Mouse (Mus musculus) liver, embryonic 13.5 days (tissue): ENCODE results near the gene Paqr5. TPM values are rescaled to one million over a fixed set of nuclear protein-coding genes. Genes with fewer than 3 reads are reported as not detected.

Experiments used
- ATAC-seq: fragments of 200-750 bp; cut with Nextera tagmentation; 2 replicates; pipeline ENCODE4 v1.8.0; 2017; ENCODE audit warnings: low read depth, mild to moderate bottlenecking, moderate number of reproducible peaks, moderate library complexity
- DNase-seq: peaks from one replicate; pipeline ENCODE4 v3.0.0; 2022
- H3K27ac ChIP-seq: fragments of 300-500 bp; sonication (generic); 2 replicates; pipeline ENCODE4 v1.5.1; 2015; ENCODE audit warnings: moderate library complexity, mild to moderate bottlenecking, inconsistent platforms
- H3K27me3 ChIP-seq: fragments of 300-500 bp; sonication (generic); 2 replicates; pipeline ENCODE4 v1.6.1; 2015; ENCODE audit warnings: mild to moderate bottlenecking, inconsistent platforms
- H3K36me3 ChIP-seq: fragments of 300-500 bp; sonication (generic); 2 replicates; pipeline ENCODE4 v1.6.1; 2015; ENCODE audit warnings: mild to moderate bottlenecking, inconsistent platforms
- H3K4me1 ChIP-seq: fragments of 300-500 bp; sonication (generic); replicated peaks from 2 replicates; pipeline ENCODE4 v1.6.1; 2015; ENCODE audit warnings: inconsistent platforms
- H3K4me2 ChIP-seq: fragments of 300-500 bp; sonication (generic); 2 replicates; pipeline ENCODE4 v1.6.1; 2015; ENCODE audit warnings: inconsistent platforms, mild to moderate bottlenecking, moderate library complexity
- H3K4me3 ChIP-seq: fragments of 300-500 bp; sonication (generic); replicated peaks from 2 replicates; pipeline ENCODE4 v1.5.1; 2015; ENCODE audit warnings: mild to moderate bottlenecking, inconsistent platforms
- H3K9ac ChIP-seq: fragments of 300-500 bp; sonication (generic); 2 replicates; pipeline ENCODE4 v1.6.1; 2015; ENCODE audit warnings: mild to moderate bottlenecking, inconsistent platforms
- H3K9me3 ChIP-seq: fragments of 300-500 bp; sonication (generic); replicated peaks from 2 replicates; pipeline ENCODE4 v1.6.1; 2016; ENCODE audit warnings: inconsistent platforms
- WGBS: fragments of 180-500 bp; shearing (Covaris S2); methylation state at CpG from one replicate; pipeline ENCODE4 v1.1.7; 2015; ENCODE audit not compliant: insufficient replicate concordance; 5-methylcytosine and 5-hydroxymethylcytosine counted together
- polyA plus RNA-seq: library from polyadenylated mRNA; unstranded; fragments of >200 nt; fragmentation: Nextera tagmentation; extraction: Ambion mirVana; gene quantifications from 2 replicates; pipeline ENCODE4 v1.2.1, GENCODE M21; 2015

Paqr5 gene
- polyA plus RNA-seq, 1 experiment from 2014 or later = 0.05 TPM

DNA sequence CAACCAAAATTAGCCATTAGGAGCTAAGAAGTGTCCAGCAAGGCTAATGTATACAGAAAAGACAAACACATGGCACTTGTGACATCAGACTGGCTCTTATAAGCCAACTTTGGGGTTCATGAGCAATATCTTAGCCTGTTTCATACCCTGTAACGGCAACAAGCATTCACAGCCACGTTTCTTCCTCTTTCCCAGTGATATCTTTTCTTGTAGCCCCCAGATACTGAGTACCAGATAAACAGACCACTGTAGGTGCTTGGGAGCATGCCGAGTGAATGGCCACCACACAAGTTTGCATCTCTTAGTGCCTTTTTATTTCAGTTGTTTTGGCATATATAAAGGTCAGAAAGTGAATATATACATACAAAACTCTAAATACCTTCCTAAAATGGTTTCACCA lies 109.7 kb downstream of the Paqr5 start:
- DNase-seq (no peak), ATAC-seq (no peak)

DNA sequence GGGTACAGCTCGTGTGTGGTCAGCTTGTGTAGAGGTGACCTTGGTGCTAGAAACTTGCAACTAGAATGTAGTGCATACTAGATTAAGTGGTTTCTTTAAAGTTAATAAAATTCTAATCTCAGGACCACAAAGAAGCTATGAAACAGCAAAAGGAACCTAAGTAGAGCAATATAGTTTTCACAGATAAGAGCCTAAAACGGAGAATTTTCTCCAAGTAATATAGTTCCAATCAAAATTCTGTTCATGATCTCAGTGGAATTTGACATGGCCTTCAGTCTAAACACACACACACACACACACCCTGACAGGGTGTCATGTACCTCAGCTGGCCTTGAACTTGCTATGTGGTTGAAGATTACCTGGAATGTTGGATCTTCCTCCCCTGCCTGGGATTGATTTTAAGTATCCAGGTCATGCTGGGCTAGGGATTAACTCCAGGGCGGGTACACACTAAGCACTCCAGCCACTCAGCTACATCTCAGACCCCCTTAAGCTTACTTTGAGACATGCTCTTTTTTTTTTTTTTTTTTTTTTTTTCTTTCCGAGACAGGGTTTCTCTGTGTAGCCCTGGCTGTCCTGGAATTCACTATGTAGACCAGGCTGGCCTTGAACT lies 111.2 kb downstream of the Paqr5 start:
- Histone ChIP-seq H3K4me3 (peak overlapping the region; percentile 85), H3K27ac (peak overlapping the region; percentile 96), H3K36me3 (peaks cover 76% of the 10 kb centered on the region), H3K4me2 (peak overlapping the region; percentile 90), H3K9me3 (no peaks in the 10 kb centered on the region), H3K4me1 (peaks cover 66% of the 10 kb centered on the region), H3K27me3 (no peaks in the 10 kb centered on the region), H3K9ac (peak overlapping the region; percentile 74)
- 44% methylated on average over 4 of the region's 4 CpGs for WGBS
- ATAC-seq (no peak), DNase-seq (no peak)

More for the DNA sequence above, 109.7 kb downstream of the Paqr5 start:
- no peak overlapping the region for H3K4me3 ChIP-seq
- H3K36me3 ChIP-seq = peaks cover 79% of the 10 kb centered on the region
- no peaks in the 10 kb centered on the region for H3K9me3 ChIP-seq
- H3K4me2 ChIP-seq = no peak overlapping the region
- H3K9ac ChIP-seq = no peak overlapping the region
- H3K27me3 ChIP-seq = no peaks in the 10 kb centered on the region
- no peak overlapping the region for H3K27ac ChIP-seq
- peaks cover 66% of the 10 kb centered on the region for H3K4me1 ChIP-seq
- 25% methylated on average over 3 of the region's 3 CpGs for WGBS

DNA sequence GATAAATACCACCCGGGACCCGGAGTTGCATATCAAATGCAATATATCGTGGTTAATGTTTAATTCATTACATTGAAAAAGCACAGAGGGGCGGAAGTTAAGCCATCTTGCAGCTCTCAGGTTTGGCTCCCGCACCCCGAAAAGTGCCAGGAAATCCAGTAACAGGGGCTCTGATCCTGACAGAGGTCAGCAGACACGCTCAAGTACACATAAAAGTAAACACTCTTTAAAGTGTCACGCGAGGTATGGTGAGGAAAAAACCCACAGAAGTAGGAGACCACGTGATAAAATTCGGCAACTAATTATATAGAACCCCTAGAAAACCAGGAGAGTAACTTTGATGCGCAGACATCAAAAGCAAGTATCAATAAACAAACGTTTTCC lies 111.7 kb downstream of the Paqr5 start:
- no peak for DNase-seq
- H3K9ac ChIP-seq = peak overlapping the region; percentile 74
- H3K27ac ChIP-seq = peak overlapping the region; percentile 96
- H3K4me2 ChIP-seq = peak overlapping the region; percentile 90
- H3K9me3 ChIP-seq = no peaks in the 10 kb centered on the region
- H3K4me3 ChIP-seq = peak overlapping the region; percentile 85
- H3K4me1 ChIP-seq = peaks cover 64% of the 10 kb centered on the region
- 3% methylated on average over 13 of the region's 13 CpGs for WGBS
- no peaks in the 10 kb centered on the region for H3K27me3 ChIP-seq
- H3K36me3 ChIP-seq = peaks cover 70% of the 10 kb centered on the region
- no peak for ATAC-seq

DNA sequence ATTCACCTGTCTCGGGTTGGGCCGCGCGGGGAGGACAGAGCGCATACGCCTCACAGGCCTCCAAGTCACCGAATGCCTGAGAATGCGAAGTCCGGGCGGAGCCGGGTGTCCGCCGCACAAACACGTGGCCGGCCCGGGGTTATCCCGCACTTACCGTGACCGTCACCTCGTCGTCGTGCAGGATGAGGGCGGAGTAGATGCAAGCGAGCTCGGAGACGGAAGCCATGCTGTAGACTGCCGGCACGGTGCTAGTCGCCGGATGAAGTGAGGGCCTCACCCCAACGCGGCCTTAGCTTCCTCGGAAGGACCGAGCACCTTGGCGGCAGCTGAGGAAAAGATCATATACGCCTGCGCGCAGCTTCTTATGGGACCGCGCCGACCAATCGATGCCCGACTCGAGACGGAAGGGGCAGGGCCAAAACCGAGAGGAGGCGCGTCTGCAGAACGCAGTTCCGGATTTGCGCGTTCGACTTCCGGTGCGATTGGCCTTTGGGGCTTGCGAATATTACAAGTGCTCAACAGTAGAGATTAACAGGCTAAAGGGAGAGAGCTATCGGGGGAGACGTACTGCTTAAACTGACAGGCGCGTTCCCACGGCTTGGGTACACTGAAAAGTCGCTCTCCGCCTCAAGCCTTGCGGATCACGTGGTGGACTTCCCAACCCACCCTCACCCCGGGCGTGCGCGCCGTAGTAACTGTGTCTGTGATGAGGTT lies 112.3 kb downstream of the Paqr5 start, which contains the start of gene Rplp1:
Rplp1 (minus strand) TSS at position 340 of the 714 bp plus-strand sequence.
- WGBS = under 1% methylated on average over 68 of the region's 70 CpGs
- ATAC-seq = peak; percentile 88
- peaks cover 64% of the 10 kb centered on the region for H3K36me3 ChIP-seq

DNA sequence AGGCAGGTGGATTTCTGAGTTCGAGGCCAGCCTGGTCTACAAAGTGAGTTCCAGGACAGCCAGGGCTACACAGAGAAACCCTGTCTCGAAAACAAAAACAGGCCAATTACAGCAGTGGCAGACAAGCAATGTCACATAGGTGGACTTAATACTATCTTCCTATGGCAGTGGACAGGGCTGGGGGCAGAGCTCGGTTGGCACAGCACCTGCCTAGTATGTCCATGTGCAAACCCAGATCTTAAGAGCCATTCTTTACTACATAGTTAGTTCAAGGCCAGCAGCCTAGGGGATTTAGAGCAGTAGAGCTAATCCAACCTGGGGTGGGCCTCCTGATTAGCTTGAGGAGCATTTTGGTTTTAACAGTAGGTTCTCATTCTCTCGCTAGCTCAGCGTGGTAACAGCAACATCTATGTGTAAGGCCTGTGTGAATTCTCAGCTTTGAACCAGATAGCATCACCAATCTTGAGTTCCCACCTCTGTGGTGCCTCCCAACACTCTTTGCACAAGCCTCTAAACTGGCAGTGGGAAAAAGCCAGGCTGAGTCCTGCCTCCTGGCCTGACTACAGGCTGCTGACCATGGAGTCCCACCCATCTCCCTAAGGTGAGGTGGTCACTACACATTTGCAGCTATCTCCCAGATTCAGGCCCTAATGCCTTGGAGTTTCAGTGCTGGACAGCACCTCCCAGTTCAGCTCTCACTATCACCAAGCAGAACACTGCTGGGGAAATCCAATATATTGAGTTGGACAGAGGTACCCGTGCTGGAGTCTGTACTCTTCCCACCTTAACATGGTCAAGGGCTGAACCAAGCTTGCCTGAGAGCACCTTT lies 115.1 kb downstream of the Paqr5 start:
- Histone ChIP-seq H3K4me2 (peak overlapping the region; percentile 90), H3K27ac (peak overlapping the region; percentile 96), H3K27me3 (no peaks in the 10 kb centered on the region), H3K9me3 (no peaks in the 10 kb centered on the region), H3K9ac (peak overlapping the region; percentile 94), H3K4me3 (peak overlapping the region; percentile 85), H3K36me3 (peaks cover 37% of the 10 kb centered on the region), H3K4me1 (peaks cover 68% of the 10 kb centered on the region)
- DNase-seq (no peak), ATAC-seq (peak; percentile 3; the same call in 1 of the 2 replicates)
- 34% methylated on average over 6 of the region's 6 CpGs for WGBS

More for the DNA sequence above, 112.3 kb downstream of the Paqr5 start, which contains the start of gene Rplp1:
- no peaks in the 10 kb centered on the region for H3K9me3 ChIP-seq
- no peaks in the 10 kb centered on the region for H3K27me3 ChIP-seq
- DNase-seq = peak; percentile 92
- peak within 1 kb of the TSS; percentile 94 for H3K9ac ChIP-seq
- H3K4me2 ChIP-seq = peak within 1 kb of the TSS; percentile 90
- H3K4me3 ChIP-seq = peak within 1 kb of the TSS; percentile 85
- peaks cover 62% of the 10 kb centered on the region for H3K4me1 ChIP-seq
- peak within 1 kb of the TSS; percentile 96 for H3K27ac ChIP-seq

DNA sequence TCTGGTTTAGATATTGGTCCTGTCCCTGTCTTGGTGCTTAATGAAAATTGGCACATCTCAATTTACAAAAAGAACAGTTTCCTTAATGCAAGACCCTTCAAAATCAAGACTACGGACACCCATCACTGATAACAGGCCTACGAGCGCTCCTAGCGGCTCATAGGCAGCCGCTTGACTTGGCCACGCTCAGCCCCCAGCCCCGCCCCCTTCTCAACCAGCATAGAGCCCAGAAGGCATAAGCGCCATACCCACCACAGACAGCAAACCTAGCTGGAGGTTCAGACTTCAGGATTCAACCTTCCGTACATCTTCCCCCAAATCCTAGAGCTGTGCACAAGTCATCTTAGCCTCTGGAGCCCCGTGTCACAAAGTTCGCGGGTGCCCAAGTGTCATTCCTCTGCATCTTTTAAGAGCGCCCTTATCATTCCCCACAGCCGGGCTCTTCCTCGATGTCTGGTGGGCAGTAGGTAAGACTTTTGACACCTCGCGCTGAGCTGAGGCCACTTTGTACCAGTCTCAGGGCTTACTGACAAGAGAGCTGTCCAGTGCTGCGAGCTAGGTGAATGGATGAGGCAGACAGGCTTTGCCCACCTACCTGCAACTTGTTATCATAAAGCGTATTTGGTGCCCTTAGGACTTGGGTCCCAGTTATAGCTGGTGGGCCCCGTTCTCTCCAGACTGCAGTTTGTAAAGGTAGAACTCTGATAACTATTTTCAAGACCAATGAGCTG lies 116.0 kb downstream of the Paqr5 start:
- Histone ChIP-seq H3K4me1 (peaks cover 61% of the 10 kb centered on the region), H3K27me3 (no peaks in the 10 kb centered on the region), H3K36me3 (peaks cover 31% of the 10 kb centered on the region), H3K9me3 (no peaks in the 10 kb centered on the region), H3K4me2 (0 out of 2 replicates have a peak overlapping the region, but pooled peaks have one; percentile 8), H3K27ac (peak overlapping the region; percentile 96), H3K4me3 (no peak overlapping the region), H3K9ac (no peak overlapping the region)
- WGBS = 12% methylated on average over 20 of the region's 20 CpGs
- ATAC-seq (peak; percentile 21), DNase-seq (peak; percentile 41)

GRCm38 (mm10) chr9:61909633-61910032 lies 117.0 kb downstream of the Paqr5 start:
- 46% methylated on average over 1 of the region's 1 CpGs for WGBS
- Histone ChIP-seq H3K4me1 (peaks cover 53% of the 10 kb centered on the region), H3K36me3 (peaks cover 31% of the 10 kb centered on the region), H3K27ac (no peak overlapping the region), H3K4me3 (no peak overlapping the region), H3K9me3 (no peaks in the 10 kb centered on the region), H3K9ac (no peak overlapping the region), H3K4me2 (no peak overlapping the region), H3K27me3 (no peaks in the 10 kb centered on the region)
- ATAC-seq = no peak
- DNase-seq = no peak

DNA sequence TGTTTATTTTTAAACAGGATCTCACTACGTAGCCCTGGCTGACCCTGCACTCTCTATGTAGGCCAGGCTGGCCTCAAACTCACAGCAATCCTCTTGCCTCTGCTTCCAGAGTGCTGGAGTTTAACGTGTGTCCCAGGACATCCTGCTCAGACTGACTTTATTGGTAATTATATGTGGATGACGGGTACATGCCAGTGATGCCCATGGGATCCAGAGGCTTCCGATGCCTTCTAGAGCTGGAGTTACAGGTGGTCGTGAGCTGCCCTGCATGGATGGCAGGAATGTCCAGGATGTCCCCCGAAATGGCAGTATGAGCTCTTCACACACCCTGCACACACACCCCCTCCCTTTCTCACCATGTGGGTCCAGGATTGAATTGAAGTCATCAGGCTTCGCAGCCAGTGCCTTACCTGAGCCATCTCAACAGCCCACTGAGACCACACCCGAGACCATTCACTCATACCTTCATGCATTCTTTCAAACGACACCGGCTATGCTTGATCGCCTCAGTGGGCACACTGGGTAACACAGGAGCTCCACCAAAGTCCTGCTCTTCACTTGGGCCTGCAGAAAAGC lies 117.7 kb downstream of the Paqr5 start:
- no peak overlapping the region for H3K27ac ChIP-seq
- H3K36me3 ChIP-seq = peaks cover 31% of the 10 kb centered on the region
- H3K4me2 ChIP-seq = no peak overlapping the region
- H3K4me1 ChIP-seq = peaks cover 51% of the 10 kb centered on the region
- ATAC-seq = no peak
- no peaks in the 10 kb centered on the region for H3K9me3 ChIP-seq
- H3K9ac ChIP-seq = no peak overlapping the region
- DNase-seq = no peak
- WGBS = 83% methylated on average over 11 of the region's 11 CpGs
- no peak overlapping the region for H3K4me3 ChIP-seq
- H3K27me3 ChIP-seq = no peaks in the 10 kb centered on the region

GRCm38 (mm10) chr9:61908341-61908740 lies 118.3 kb downstream of the Paqr5 start:
- Histone ChIP-seq H3K4me3 (no peak overlapping the region), H3K9ac (no peak overlapping the region), H3K9me3 (no peaks in the 10 kb centered on the region), H3K4me2 (no peak overlapping the region), H3K36me3 (peaks cover 25% of the 10 kb centered on the region), H3K4me1 (peaks cover 46% of the 10 kb centered on the region), H3K27ac (no peak overlapping the region), H3K27me3 (no peaks in the 10 kb centered on the region)
- 79% methylated on average over 3 of the region's 3 CpGs for WGBS
- DNase-seq (no peak), ATAC-seq (no peak)

DNA sequence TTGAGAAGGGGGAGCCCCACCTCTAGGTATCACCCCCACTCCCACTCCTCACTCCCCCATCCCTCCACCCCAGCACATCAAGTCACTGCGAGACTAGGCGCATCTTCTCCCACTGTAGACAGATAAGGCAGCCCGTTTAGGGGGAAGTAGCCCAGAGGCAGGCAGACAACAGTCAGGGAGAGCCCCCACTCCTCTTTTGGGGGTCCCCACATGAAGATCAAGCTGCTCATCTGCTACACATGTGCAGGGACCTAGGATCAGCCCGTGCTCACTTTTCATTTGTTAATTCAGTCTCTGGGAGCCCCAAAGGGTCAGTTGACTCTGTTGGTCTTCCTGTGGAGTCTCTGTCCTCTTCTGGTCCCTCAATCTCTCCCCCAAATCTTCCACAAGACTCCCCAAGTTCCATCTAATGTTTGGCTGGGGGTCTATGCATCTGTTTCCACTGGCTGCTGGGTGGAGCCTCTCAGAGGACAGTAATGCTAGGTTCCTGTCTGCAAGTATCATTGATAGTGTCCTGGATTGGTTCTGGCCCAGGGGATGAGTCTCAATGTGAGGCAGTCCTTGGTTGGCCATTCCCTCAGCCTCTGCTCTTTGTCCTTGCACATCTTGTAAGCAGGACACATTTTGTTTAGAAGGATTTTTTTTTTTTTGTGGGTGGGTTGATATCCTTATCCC lies 118.9 kb downstream of the Paqr5 start:
- 38% methylated on average over 4 of the region's 4 CpGs for whole genome bisulfite sequencing
- no peak overlapping the region for H3K4me3 ChIP-seq
- no peak for ATAC-seq

More for the DNA sequence above, 118.9 kb downstream of the Paqr5 start:
- Histone ChIP-seq H3K36me3 (peaks cover 20% of the 10 kb centered on the region), H3K27ac (no peak overlapping the region), H3K9me3 (no peaks in the 10 kb centered on the region), H3K4me2 (no peak overlapping the region), H3K9ac (no peak overlapping the region), H3K4me1 (peaks cover 40% of the 10 kb centered on the region), H3K27me3 (0 out of 2 replicates have a peak, but pooled peaks cover 4% of the 10 kb centered on the region)
- DNase-seq = no peak
